Mouse (Mus musculus): Measurements from ENCODE around the gene Nol4l. TPM values are rescaled to one million over a fixed set of nuclear protein-coding genes. Genes with fewer than 3 reads are reported as not detected.

Gene Nol4l
- polyA plus RNA-seq, 2 experiments = 3.7 to 5.7 TPM

GRCm38 (mm10) chr2:153490116-153490515 lies 39.7 kb downstream of the Nol4l start:
- H3K4me3 ChIP-seq (ENCODE audit: insufficient read depth in 1 of 2, low read depth in 2 of 2, low read length in 2 of 2) = no peak overlapping the region
- H3K9ac ChIP-seq (replicated peaks) = peak overlapping the region; percentile 46
- TF ChIP-seq CTCF (IDR thresholded peaks at IDR 0.05; ENCODE audit: low read depth) = no peak
- TF ChIP-seq EP300 (IDR thresholded peaks at IDR 0.05; ENCODE audit: low read depth) = no peak
- H3K27ac ChIP-seq = peak overlapping the region; percentile 67
- H3K4me1 ChIP-seq (replicated peaks; ENCODE audit: control insufficient read depth in 2 of 2, insufficient read depth in 2 of 2, low read length in 1 of 2) = peaks cover 41 to 54% of the 10 kb centered on the region in 2 experiments
- no peaks in the 10 kb centered on the region for H3K9me3 ChIP-seq (ENCODE audit: control insufficient read depth, low read length)
- H3K27me3 ChIP-seq (ENCODE audit: control insufficient read depth, insufficient read depth, low read length) = no peaks in the 10 kb centered on the region
- DNase-seq (ENCODE audit: low read depth in 3 of 3, low spot score in 3 of 3) (no peak), ATAC-seq (ENCODE audit: insufficient read depth) (no peak)
- no peaks in the 10 kb centered on the region for H3K36me3 ChIP-seq (replicated peaks; ENCODE audit: control insufficient read depth, insufficient read depth, low read depth)
- 78% methylated on average over 1 of the region's 1 CpGs for WGBS (ENCODE audit: insufficient replicate concordance)
- H3K4me2 ChIP-seq (ENCODE audit: low read depth) = peak overlapping the region; percentile 77

DNA sequence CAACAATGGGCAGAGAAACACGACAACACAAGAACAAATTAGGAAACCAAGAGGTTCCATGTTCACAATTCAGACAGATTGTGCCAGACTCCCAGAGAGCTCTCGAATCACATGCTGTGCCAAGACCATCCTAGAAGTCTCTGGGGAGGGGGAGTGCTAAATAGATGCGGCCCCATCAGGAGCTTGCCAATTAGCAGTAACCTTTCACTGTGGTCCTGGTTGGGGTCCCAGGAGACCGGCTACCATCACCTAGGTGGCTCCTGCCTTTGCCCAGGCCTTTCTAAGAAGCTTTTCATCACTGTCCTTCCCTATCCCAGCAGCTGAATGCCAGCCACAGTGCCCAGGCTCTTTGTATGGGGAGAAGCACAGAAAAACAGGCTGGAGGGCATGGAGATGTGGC lies 45.7 kb downstream of the Nol4l start:
- Histone ChIP-seq H3K36me3 (replicated peaks; ENCODE audit: control insufficient read depth, insufficient read depth, low read depth) (no peaks in the 10 kb centered on the region; the same call in 1 of the 2 replicates), H3K27me3 (ENCODE audit: control insufficient read depth, insufficient read depth, low read length) (no peaks in the 10 kb centered on the region), H3K4me3 (ENCODE audit: insufficient read depth in 1 of 2, low read depth in 2 of 2, low read length in 2 of 2) (no peak overlapping the region), H3K27ac (peak overlapping the region; percentile 62), H3K9ac (replicated peaks) (peak overlapping the region; percentile 33), H3K4me1 (replicated peaks; ENCODE audit: control insufficient read depth in 2 of 2, insufficient read depth in 2 of 2, low read length in 1 of 2) (peaks cover 26 to 47% of the 10 kb centered on the region in 2 experiments), H3K4me2 (ENCODE audit: low read depth) (peak overlapping the region; percentile 59), H3K9me3 (ENCODE audit: control insufficient read depth, low read length) (no peaks in the 10 kb centered on the region)
- ATAC-seq (ENCODE audit: insufficient read depth) (no peak), DNase-seq (ENCODE audit: low read depth in 3 of 3, low spot score in 3 of 3) (no peak)
- TF ChIP-seq EP300 (IDR thresholded peaks at IDR 0.05; ENCODE audit: low read depth) (no peak), CTCF (IDR thresholded peaks at IDR 0.05; ENCODE audit: low read depth) (no peak)
- 74% methylated on average over 4 of the region's 4 CpGs for WGBS (ENCODE audit: insufficient replicate concordance)

GRCm38 (mm10) chr2:153483118-153483983 lies 46.4 kb downstream of the Nol4l start:
- WGBS (ENCODE audit: insufficient replicate concordance) = 14% methylated on average over 20 of the region's 20 CpGs
- DNase-seq (ENCODE audit: low read depth in 3 of 3, low spot score in 3 of 3) = peak in 2 of 3 experiments; percentile 33 to 35
- H3K4me1 ChIP-seq (replicated peaks; ENCODE audit: control insufficient read depth in 2 of 2, insufficient read depth in 2 of 2, low read length in 1 of 2) = peaks cover 28 to 46% of the 10 kb centered on the region in 2 experiments
- peak; percentile 44 for TF ChIP-seq CTCF (IDR thresholded peaks at IDR 0.05; ENCODE audit: low read depth)
- 0 out of 2 replicates have a peak, but pooled peaks have one; percentile 32 for TF ChIP-seq EP300 (IDR thresholded peaks at IDR 0.05; ENCODE audit: low read depth)
- H3K4me2 ChIP-seq (ENCODE audit: low read depth) = peak overlapping the region; percentile 59
- H3K27me3 ChIP-seq (ENCODE audit: control insufficient read depth, insufficient read depth, low read length) = no peaks in the 10 kb centered on the region
- H3K36me3 ChIP-seq (replicated peaks; ENCODE audit: control insufficient read depth, insufficient read depth, low read depth) = no peaks in the 10 kb centered on the region; the same call in 1 of the 2 replicates
- H3K4me3 ChIP-seq (ENCODE audit: insufficient read depth in 1 of 2, low read depth in 2 of 2, low read length in 2 of 2) = no peak overlapping the region
- ATAC-seq (ENCODE audit: insufficient read depth) = peak; percentile 77
- H3K9ac ChIP-seq (replicated peaks) = peak overlapping the region; percentile 33
- H3K9me3 ChIP-seq (ENCODE audit: control insufficient read depth, low read length) = no peaks in the 10 kb centered on the region
- H3K27ac ChIP-seq = peak overlapping the region; percentile 62

GRCm38 (mm10) chr2:153481861-153482120 lies 48.0 kb downstream of the Nol4l start:
- H3K9me3 ChIP-seq (ENCODE audit: control insufficient read depth, low read length) = no peaks in the 10 kb centered on the region
- H3K9ac ChIP-seq (replicated peaks) = no peak overlapping the region
- no peak overlapping the region for H3K4me3 ChIP-seq (ENCODE audit: insufficient read depth in 1 of 2, low read depth in 2 of 2, low read length in 2 of 2)
- TF ChIP-seq CTCF (IDR thresholded peaks at IDR 0.05; ENCODE audit: low read depth) (no peak), EP300 (IDR thresholded peaks at IDR 0.05; ENCODE audit: low read depth) (no peak)
- peaks cover 28 to 45% of the 10 kb centered on the region in 2 experiments for H3K4me1 ChIP-seq (replicated peaks; ENCODE audit: control insufficient read depth in 2 of 2, insufficient read depth in 2 of 2, low read length in 1 of 2)
- no peak for ATAC-seq (ENCODE audit: insufficient read depth)
- peak overlapping the region; percentile 29; the same call in 1 of the 2 replicates for H3K27ac ChIP-seq
- no peak overlapping the region for H3K4me2 ChIP-seq (ENCODE audit: low read depth)
- DNase-seq (ENCODE audit: low read depth in 3 of 3, low spot score in 3 of 3) = no peak
- 74% methylated on average over 2 of the region's 2 CpGs for WGBS (ENCODE audit: insufficient replicate concordance)
- no peaks in the 10 kb centered on the region for H3K27me3 ChIP-seq (ENCODE audit: control insufficient read depth, insufficient read depth, low read length)
- peaks cover 3% of the 10 kb centered on the region; the same call in 1 of the 2 replicates for H3K36me3 ChIP-seq (replicated peaks; ENCODE audit: control insufficient read depth, insufficient read depth, low read depth)

DNA sequence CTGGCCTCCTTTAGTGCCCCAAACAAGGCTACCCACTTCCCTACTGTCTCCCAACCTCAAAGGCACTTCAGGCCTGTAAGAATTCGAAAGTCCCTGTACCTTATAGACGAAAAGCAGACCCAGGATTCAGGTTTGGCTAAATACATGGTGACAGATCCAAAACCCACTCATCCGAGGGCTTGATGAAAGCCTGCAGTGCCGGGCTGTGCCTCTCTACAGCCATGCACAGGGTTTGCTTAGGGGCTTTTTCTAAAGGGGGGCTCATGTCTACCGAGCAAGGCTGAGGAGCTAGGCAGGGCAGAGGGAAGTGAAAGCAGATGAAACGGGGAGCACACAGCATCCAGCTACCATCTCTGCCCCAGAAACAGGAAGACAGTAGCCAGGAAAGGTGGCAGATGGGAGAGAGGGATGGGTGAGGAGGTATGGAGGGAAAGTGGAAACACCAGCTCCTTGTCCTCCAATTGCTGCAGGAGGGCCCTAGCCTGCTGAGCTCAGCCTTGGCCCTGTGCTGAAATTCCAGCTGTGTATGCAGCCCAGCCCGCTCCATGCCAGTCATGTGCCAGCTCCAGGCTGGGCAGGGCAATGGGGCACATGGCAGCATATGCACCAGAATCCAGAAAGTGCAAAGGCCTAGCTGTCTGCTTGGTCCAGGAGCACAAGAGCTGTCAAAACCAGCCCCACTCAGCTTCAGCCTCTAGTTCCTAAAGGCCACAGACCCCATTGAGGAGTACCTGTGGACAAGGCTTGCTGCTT lies 48.5 kb downstream of the Nol4l start:
- Histone ChIP-seq H3K4me2 (ENCODE audit: low read depth) (no peak overlapping the region), H3K9ac (replicated peaks) (no peak overlapping the region), H3K4me1 (replicated peaks; ENCODE audit: control insufficient read depth in 2 of 2, insufficient read depth in 2 of 2, low read length in 1 of 2) (peaks cover 28 to 45% of the 10 kb centered on the region in 2 experiments), H3K27me3 (ENCODE audit: control insufficient read depth, insufficient read depth, low read length) (no peaks in the 10 kb centered on the region), H3K36me3 (replicated peaks; ENCODE audit: control insufficient read depth, insufficient read depth, low read depth) (peaks cover 3% of the 10 kb centered on the region; the same call in 1 of the 2 replicates), H3K9me3 (ENCODE audit: control insufficient read depth, low read length) (no peaks in the 10 kb centered on the region), H3K4me3 (ENCODE audit: insufficient read depth in 1 of 2, low read depth in 2 of 2, low read length in 2 of 2) (no peak overlapping the region), H3K27ac (peak overlapping the region; percentile 29; the same call in 1 of the 2 replicates)
- WGBS (ENCODE audit: insufficient replicate concordance) = 71% methylated on average over 7 of the region's 7 CpGs
- ATAC-seq (ENCODE audit: insufficient read depth) (no peak), DNase-seq (ENCODE audit: low read depth in 3 of 3, low spot score in 3 of 3) (no peak)
- TF ChIP-seq EP300 (IDR thresholded peaks at IDR 0.05; ENCODE audit: low read depth) (no peak), CTCF (IDR thresholded peaks at IDR 0.05; ENCODE audit: low read depth) (no peak)

Data from liver, embryonic 14.5 days (tissue).